Mouse (Mus musculus) urinary bladder, postnatal 14 days (tissue): ENCODE results near the gene Gm20716.
A peak's percentile ranks its signal among the peaks of the same experiment; 100 is the strongest.
"Not testable (repeated sequence)": the region's sequence is repeated elsewhere in the genome, so short reads cannot be mapped to it uniquely, and the experiment has no call there.

ENCODE experiments used
- DNase-seq: peaks from one replicate; pipeline ENCODE4 v3.0.0; 2021; ENCODE audit warnings: low spot score

Gm20716 gene

GRCm38 (mm10) chr2:168166750-168167460, 63.3 kb downstream of the Gm20716 start:
- DNase-seq = peak; percentile 30

GRCm38 (mm10) chr2:168161978-168162377, 68.2 kb downstream of the Gm20716 start:
- DNase-seq = no peak

DNA sequence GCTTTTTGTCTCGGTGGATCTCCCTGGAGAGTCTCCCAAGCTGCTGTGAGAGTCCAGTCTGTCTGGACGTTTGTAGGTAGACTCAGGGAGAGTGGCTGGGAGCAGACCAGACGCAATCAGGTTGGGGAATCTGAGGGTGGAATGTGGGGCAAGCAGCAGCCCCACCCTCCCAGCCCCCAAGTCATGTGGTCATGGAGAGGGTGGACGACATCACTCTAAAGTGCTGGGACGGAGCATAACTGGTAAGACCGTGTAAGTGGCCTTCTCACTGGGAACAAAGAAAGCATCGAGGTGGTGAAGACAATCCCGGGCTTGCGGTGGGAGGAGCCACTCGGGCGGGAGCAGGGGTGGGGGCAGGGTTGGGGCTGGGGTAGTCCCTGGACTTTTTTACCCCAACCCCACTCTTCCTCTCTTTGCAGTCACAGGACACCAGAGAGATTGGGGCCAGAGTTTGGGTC, 68.6 kb downstream of the Gm20716 start:
- no peak for DNase-seq

- DNase-seq = no peak
Observed at GRCm38 (mm10) chr2:168160370-168160930, 69.7 kb downstream of the Gm20716 start.

DNA sequence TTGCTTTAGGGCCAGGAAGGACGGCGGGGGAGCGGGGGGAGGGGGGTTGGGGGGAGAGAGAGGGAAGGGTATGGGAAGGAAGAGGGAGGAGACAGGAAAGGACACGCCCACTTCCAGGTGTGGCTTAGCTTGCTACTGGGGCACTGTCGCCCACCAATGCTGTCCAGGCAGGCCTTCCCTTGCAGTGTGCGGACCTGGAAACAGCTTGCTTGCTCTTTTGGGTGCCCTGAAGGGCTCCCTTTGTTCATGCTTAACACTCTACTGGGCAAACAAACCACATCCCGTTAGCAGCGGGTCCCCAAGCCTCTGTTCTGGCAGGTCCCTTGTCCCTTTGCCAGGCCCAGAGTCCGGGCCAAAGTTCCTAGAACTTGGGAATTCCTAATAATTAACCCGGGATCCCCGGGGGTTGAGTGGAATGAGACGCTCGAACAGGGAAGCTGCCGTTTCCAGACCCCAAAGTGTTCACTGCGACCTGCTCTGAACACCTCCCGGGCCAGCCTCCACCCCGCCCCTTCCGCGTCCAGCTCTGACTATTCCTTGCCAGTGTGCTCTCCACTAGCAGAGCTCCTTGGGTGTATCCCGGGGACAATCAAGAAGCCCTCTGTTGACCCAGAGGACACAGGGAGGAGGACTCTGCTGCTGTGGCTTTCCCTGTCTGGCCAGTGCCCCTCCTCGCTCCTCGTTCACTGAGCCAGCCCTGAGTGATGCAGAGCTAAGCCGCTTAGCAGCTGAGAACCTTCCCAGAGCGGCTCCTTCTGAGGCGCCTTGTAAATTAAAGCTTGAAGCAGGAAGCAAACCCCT, 71.1 kb downstream of the Gm20716 start:
- DNase-seq = peak; percentile 50

DNA sequence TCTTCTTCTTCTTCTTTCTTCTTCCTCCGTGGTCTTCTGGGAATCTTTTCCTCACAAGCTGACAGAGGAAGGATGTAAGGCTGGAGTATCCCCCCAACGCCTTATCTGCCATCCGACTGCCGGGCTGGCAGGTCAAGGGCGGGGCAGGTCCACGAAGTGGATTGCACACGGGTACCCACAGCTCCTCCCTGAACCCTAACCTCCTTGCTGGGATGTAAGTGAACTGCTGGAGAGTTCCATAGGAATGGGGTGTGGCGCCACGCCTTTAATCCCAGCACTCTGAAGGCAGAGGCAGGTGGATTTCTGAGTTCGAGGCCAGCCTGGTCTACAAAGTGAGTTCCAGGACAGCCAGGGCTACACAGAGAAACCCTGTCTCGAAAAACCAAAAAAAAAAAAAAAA, 72.2 kb downstream of the Gm20716 start:
- not testable (repeated sequence) for DNase-seq

- DNase-seq = no peak
Observed at GRCm38 (mm10) chr2:168156361-168156760, 73.8 kb downstream of the Gm20716 start.

GRCm38 (mm10) chr2:168155666-168156065, 74.5 kb downstream of the Gm20716 start:
- no peak for DNase-seq

DNA sequence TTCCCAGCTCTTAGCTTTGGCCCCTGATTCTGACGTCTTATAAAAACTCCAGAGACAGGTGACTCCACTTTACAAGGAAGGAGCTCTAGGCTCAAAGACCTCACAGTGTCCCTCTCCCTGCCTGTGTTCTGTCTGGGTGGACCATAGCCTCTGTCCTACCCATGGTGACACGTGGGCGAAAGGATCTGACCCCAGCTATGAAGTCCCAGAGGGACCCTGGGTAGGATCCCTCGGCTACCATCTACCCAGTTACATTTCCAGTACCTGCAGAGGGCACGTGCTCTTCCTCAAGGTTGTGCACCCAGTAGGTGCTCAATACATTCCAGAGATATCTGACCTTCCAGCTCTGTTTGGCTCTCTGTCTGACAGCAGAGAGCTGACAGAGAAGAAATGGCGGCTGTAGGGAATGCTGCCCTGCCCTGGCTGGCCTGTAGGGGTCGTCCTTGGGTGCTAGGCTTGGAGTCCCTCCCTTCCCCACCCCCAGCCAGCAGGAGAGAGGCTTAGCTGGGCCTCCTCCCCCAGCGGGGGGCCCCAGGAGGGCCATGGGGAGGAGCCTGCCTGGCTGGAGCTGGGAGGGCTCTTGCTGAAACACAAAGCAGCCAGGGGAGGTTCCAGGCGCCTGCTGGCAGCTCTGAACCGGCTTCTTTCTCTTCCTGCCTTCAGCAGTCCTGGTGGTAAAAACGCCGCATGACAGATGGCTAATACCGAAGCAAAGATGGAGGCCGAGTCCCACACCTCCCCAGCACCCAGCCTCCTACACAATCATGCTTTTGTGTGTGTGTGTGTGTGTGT, 75.9 kb downstream of the Gm20716 start:
- DNase-seq = peak; percentile 88

DNA sequence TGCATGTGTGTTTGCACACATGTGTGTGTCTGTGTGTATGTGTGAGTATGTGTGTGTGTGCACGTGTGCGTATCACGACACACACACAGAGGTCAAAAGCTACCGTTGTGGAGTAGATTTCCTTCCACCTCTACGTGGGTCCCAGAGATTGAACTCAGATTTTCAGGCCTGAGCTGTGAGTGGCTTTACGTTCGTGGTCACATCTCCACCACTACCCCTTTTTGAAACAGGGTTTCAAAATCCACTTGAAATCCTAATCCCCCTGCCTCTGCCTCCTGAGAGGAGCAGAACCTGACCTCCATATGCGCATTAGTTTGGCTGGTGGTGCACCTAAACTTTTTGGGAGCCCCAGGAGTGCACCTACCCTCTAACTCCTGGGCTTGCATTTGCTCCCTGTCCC, 80.9 kb downstream of the Gm20716 start:
- no peak for DNase-seq

DNA sequence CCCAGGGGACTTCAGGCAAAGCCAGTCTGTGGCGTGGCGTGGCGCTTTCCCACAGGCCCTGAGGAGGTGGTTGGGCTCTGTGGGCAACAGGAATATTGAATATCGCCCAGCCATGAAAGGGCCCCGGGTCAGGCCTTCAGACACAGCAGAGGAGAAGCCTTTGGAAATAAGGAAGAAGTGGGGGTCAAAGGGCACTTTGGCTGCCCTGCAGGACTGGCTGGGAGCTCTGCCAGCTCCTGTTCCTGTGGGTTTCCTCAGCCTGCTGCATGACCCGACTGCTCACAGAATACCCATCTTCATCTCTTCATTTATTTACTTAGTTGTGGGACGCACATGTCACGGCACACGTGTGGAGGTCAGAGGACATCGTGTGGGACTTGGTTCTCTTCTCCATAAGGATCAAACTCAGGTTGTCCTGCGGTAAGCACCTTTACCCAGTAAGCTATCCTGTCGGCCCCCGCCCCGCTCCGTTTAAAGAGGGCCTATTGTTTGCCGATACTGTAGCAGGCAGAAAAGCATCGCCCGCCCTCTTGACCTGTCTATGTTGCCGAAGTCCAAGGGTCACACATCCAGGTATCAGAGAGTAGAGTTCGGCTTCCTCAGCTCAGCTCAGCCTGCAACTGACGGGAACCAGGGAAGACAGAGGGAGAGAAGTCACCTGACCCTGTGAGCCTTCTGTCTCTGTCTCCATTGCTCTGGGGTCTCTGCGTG, 82.3 kb downstream of the Gm20716 start:
- no peak for DNase-seq

GRCm38 (mm10) chr2:168145437-168145836, 84.7 kb downstream of the Gm20716 start:
- DNase-seq = no peak

DNA sequence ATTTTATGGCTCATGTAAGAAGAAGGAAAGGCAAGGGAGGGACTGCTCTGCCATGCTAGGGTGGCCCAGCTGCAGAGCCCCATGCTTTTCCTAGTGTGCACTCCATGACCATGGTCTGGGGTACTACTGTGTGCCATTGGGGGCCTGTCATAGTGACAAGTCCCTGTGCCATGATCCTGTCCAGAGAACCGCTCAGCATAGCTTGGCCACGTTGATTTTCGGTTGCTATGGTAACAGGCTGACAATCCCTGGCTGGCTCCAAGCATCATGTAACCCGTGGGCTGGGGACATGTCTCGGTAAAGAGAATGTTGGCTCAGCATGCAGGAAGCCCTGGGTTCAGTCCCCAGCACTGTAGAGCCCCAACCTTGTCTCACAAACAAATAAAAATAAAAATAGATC, 86.4 kb downstream of the Gm20716 start:
- DNase-seq = no peak

DNA sequence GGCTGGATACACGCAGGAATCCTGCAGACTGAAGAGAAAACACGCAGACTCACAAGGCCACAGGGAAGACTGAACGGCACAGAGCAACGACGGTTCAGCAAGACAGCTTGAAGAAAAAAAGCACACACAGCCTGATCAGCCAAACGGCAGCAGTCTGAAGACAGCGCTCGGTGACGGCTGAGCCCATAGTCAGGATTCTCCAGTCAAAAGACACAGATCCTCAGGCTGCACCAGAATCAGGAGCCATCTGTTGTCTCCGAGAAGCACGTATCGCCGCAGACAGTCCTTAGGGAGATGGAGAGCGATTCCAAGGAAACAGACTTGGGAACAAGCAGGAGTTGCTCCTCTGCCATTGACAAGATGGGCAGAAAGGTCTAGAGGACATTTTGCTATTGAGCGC, 93.0 kb downstream of the Gm20716 start:
- DNase-seq = no peak
